Mouse (Mus musculus) liver, embryonic 15.5 days (tissue): Measurements from ENCODE around the gene Slc6a19. TPM values are rescaled to one million over a fixed set of nuclear protein-coding genes. Genes with fewer than 3 reads are reported as not detected.

ENCODE experiments used
- ATAC-seq: fragments of 200-750 bp; cut with Nextera tagmentation; 2 replicates; pipeline ENCODE4 v1.8.0; 2017; ENCODE audit warnings: moderate number of reproducible peaks, mild to moderate bottlenecking, moderate library complexity; ENCODE audit not compliant: insufficient read depth
- H3K27ac ChIP-seq: fragments of 300-500 bp; sonication (generic); replicated peaks from 2 replicates; pipeline ENCODE4 v1.5.1; 2015; ENCODE audit warnings: mild to moderate bottlenecking, inconsistent platforms
- H3K27me3 ChIP-seq: fragments of 300-500 bp; sonication (generic); 2 replicates; pipeline ENCODE4 v1.6.1; 2015; ENCODE audit warnings: mild to moderate bottlenecking, inconsistent platforms
- H3K36me3 ChIP-seq: fragments of 300-500 bp; sonication (generic); replicated peaks from 2 replicates; pipeline ENCODE4 v1.6.1; 2015; ENCODE audit warnings: moderate library complexity, mild to moderate bottlenecking, inconsistent platforms
- H3K4me1 ChIP-seq: fragments of 300-500 bp; sonication (generic); replicated peaks from 2 replicates; pipeline ENCODE4 v1.6.1; 2015; ENCODE audit warnings: inconsistent platforms
- H3K4me2 ChIP-seq: fragments of 300-500 bp; sonication (generic); 2 replicates; pipeline ENCODE4 v1.6.1; 2015; ENCODE audit warnings: moderate library complexity, mild to moderate bottlenecking, inconsistent platforms
- H3K4me3 ChIP-seq: fragments of 300-500 bp; sonication (generic); replicated peaks from 2 replicates; pipeline ENCODE4 v1.5.1; 2015; ENCODE audit warnings: mild to moderate bottlenecking, inconsistent platforms
- H3K9ac ChIP-seq: fragments of 300-500 bp; sonication (generic); 2 replicates; pipeline ENCODE4 v1.6.1; 2015; ENCODE audit warnings: moderate library complexity, mild to moderate bottlenecking, inconsistent platforms
- H3K9me3 ChIP-seq: fragments of 300-500 bp; sonication (generic); replicated peaks from 2 replicates; pipeline ENCODE4 v1.6.1; 2016; ENCODE audit warnings: inconsistent platforms
- WGBS: fragments of 180-500 bp; shearing (Covaris S2); methylation state at CpG from one replicate; pipeline ENCODE4 v1.1.7; 2015; ENCODE audit warnings: mixed read lengths; ENCODE audit not compliant: insufficient replicate concordance; 5-methylcytosine and 5-hydroxymethylcytosine counted together
- polyA plus RNA-seq: library from polyadenylated mRNA; unstranded; fragments of >200 nt; fragmentation: Nextera tagmentation; extraction: Ambion mirVana; gene quantifications from 2 replicates; pipeline ENCODE4 v1.2.1, GENCODE M21; 2015

Slc6a19 gene
- polyA plus RNA-seq, 1 experiment from 2014 or later: 1.0 TPM

- Histone ChIP-seq H3K4me1 (no peaks in the 10 kb centered on the region; the same call in 1 of the 2 replicates), H3K9ac (no peak overlapping the region), H3K9me3 (no peaks in the 10 kb centered on the region), H3K27ac (peak overlapping the region; percentile 61; the same call in 1 of the 2 replicates), H3K4me2 (0 out of 2 replicates have a peak overlapping the region, but pooled peaks have one; percentile 20), H3K36me3 (no peaks in the 10 kb centered on the region), H3K4me3 (no peak overlapping the region), H3K27me3 (no peaks in the 10 kb centered on the region)
- WGBS: 30% methylated on average over 10 of the region's 10 CpGs
- ATAC-seq: peak; percentile 89
Measured at GRCm38 (mm10) chr13:73692249-73692868, 12.3 kb downstream of the Slc6a19 start.

- H3K27me3 ChIP-seq: no peaks in the 10 kb centered on the region
- no peaks in the 10 kb centered on the region for H3K9me3 ChIP-seq
- no peak overlapping the region for H3K4me3 ChIP-seq
- H3K9ac ChIP-seq: no peak overlapping the region
- H3K4me2 ChIP-seq: no peak overlapping the region
- H3K27ac ChIP-seq: no peak overlapping the region
- H3K36me3 ChIP-seq: no peaks in the 10 kb centered on the region
- WGBS: 45% methylated on average over 4 of the region's 4 CpGs
- no peak for ATAC-seq
- no peaks in the 10 kb centered on the region for H3K4me1 ChIP-seq
Measured at GRCm38 (mm10) chr13:73688934-73689333, 15.7 kb downstream of the Slc6a19 start.

GRCm38 (mm10) chr13:73687601-73688000 is 17.1 kb downstream of the Slc6a19 start:
- Histone ChIP-seq H3K4me3 (no peak overlapping the region), H3K36me3 (no peaks in the 10 kb centered on the region), H3K9ac (no peak overlapping the region), H3K9me3 (no peaks in the 10 kb centered on the region), H3K4me1 (no peaks in the 10 kb centered on the region), H3K27me3 (no peaks in the 10 kb centered on the region), H3K27ac (no peak overlapping the region), H3K4me2 (no peak overlapping the region)
- no peak for ATAC-seq
- 51% methylated on average over 3 of the region's 3 CpGs for WGBS

- H3K4me3 ChIP-seq: no peak overlapping the region
- H3K27me3 ChIP-seq: no peaks in the 10 kb centered on the region
- no peak overlapping the region for H3K9ac ChIP-seq
- WGBS: 59% methylated on average over 6 of the region's 6 CpGs
- no peak overlapping the region for H3K4me2 ChIP-seq
- H3K9me3 ChIP-seq: no peaks in the 10 kb centered on the region
- no peak overlapping the region for H3K27ac ChIP-seq
- no peaks in the 10 kb centered on the region for H3K4me1 ChIP-seq
- no peaks in the 10 kb centered on the region for H3K36me3 ChIP-seq
- no peak for ATAC-seq
Measured at GRCm38 (mm10) chr13:73685502-73685901, 19.2 kb downstream of the Slc6a19 start.

GRCm38 (mm10) chr13:73684412-73684811 is 20.3 kb downstream of the Slc6a19 start:
- no peak overlapping the region for H3K4me2 ChIP-seq
- no peak overlapping the region for H3K27ac ChIP-seq
- H3K9me3 ChIP-seq: no peaks in the 10 kb centered on the region
- no peak overlapping the region for H3K4me3 ChIP-seq
- no peaks in the 10 kb centered on the region for H3K36me3 ChIP-seq
- no peaks in the 10 kb centered on the region for H3K27me3 ChIP-seq
- ATAC-seq: no peak
- peaks cover 5% of the 10 kb centered on the region; the same call in 1 of the 2 replicates for H3K4me1 ChIP-seq
- no peak overlapping the region for H3K9ac ChIP-seq
- 55% methylated on average over 1 of the region's 1 CpGs for WGBS

- peaks cover 5% of the 10 kb centered on the region; the same call in 1 of the 2 replicates for H3K4me1 ChIP-seq
- H3K36me3 ChIP-seq: no peaks in the 10 kb centered on the region
- no peaks in the 10 kb centered on the region for H3K27me3 ChIP-seq
- ATAC-seq: no peak
- no peak overlapping the region for H3K9ac ChIP-seq
- H3K4me3 ChIP-seq: no peak overlapping the region
- no peak overlapping the region for H3K4me2 ChIP-seq
- no peaks in the 10 kb centered on the region for H3K9me3 ChIP-seq
- H3K27ac ChIP-seq: no peak overlapping the region
- WGBS: 71% methylated on average over 11 of the region's 11 CpGs
Measured at GRCm38 (mm10) chr13:73683682-73684081, 21.0 kb downstream of the Slc6a19 start.

- Histone ChIP-seq H3K9me3 (no peaks in the 10 kb centered on the region), H3K27me3 (no peaks in the 10 kb centered on the region), H3K4me1 (peaks cover 5% of the 10 kb centered on the region; the same call in 1 of the 2 replicates), H3K4me3 (no peak overlapping the region), H3K36me3 (no peaks in the 10 kb centered on the region), H3K9ac (no peak overlapping the region), H3K4me2 (no peak overlapping the region), H3K27ac (no peak overlapping the region)
- WGBS: 60% methylated on average over 2 of the region's 2 CpGs
- ATAC-seq: no peak
Measured at GRCm38 (mm10) chr13:73682226-73682625, 22.4 kb downstream of the Slc6a19 start.

GRCm38 (mm10) chr13:73680394-73680793 is 24.3 kb downstream of the Slc6a19 start:
- H3K9me3 ChIP-seq: no peaks in the 10 kb centered on the region
- peak; percentile 74 for ATAC-seq
- H3K4me2 ChIP-seq: peak overlapping the region; percentile 27
- no peak overlapping the region for H3K4me3 ChIP-seq
- no peaks in the 10 kb centered on the region for H3K36me3 ChIP-seq
- WGBS: 0% methylated on average over 1 of the region's 1 CpGs
- no peak overlapping the region for H3K9ac ChIP-seq
- H3K27ac ChIP-seq: peak overlapping the region; percentile 68
- no peaks in the 10 kb centered on the region for H3K27me3 ChIP-seq
- peaks cover 5% of the 10 kb centered on the region; the same call in 1 of the 2 replicates for H3K4me1 ChIP-seq

- Histone ChIP-seq H3K9ac (no peak overlapping the region), H3K4me3 (no peak overlapping the region), H3K4me1 (peaks cover 5% of the 10 kb centered on the region; the same call in 1 of the 2 replicates), H3K27ac (no peak overlapping the region), H3K9me3 (no peaks in the 10 kb centered on the region), H3K27me3 (no peaks in the 10 kb centered on the region), H3K4me2 (no peak overlapping the region), H3K36me3 (no peaks in the 10 kb centered on the region)
- no peak for ATAC-seq
- 27% methylated on average over 2 of the region's 2 CpGs for WGBS
Measured at GRCm38 (mm10) chr13:73679311-73679710, 25.4 kb downstream of the Slc6a19 start.

GRCm38 (mm10) chr13:73677853-73678252 is 26.8 kb downstream of the Slc6a19 start, which contains the start of gene Slc6a18:
Slc6a18 (minus strand) TSS chr13:73678023.
- Histone ChIP-seq H3K4me2 (no peak within 1 kb of the TSS), H3K27ac (no peak within 1 kb of the TSS), H3K4me3 (no peak within 1 kb of the TSS), H3K27me3 (no peaks in the 10 kb centered on the region; the same call in 1 of the 2 replicates), H3K36me3 (no peaks in the 10 kb centered on the region), H3K9ac (no peak within 1 kb of the TSS), H3K9me3 (no peaks in the 10 kb centered on the region), H3K4me1 (peaks cover 5% of the 10 kb centered on the region; the same call in 1 of the 2 replicates)
- ATAC-seq: no peak
- 57% methylated on average over 3 of the region's 3 CpGs for WGBS

GRCm38 (mm10) chr13:73675161-73675560 is 29.5 kb downstream of the Slc6a19 start:
- no peaks in the 10 kb centered on the region; the same call in 1 of the 2 replicates for H3K27me3 ChIP-seq
- H3K36me3 ChIP-seq: no peaks in the 10 kb centered on the region
- no peak overlapping the region for H3K4me3 ChIP-seq
- 63% methylated on average over 7 of the region's 7 CpGs for WGBS
- H3K9ac ChIP-seq: no peak overlapping the region
- no peak overlapping the region for H3K4me2 ChIP-seq
- H3K9me3 ChIP-seq: no peaks in the 10 kb centered on the region
- peaks cover 5% of the 10 kb centered on the region; the same call in 1 of the 2 replicates for H3K4me1 ChIP-seq
- no peak for ATAC-seq
- H3K27ac ChIP-seq: no peak overlapping the region
